19 mouse cellular contexts compared by ENCODE assay signal in genomic region chr5:69222608-69223007, GRCm38 (mm10).
DNase-seq lines count a peak whose midpoint lies in the region; ATAC-seq and TF ChIP-seq lines count a peak whose summit lies in the region.
"Had no signal": no experiment of that assay in that cellular context is flagged by ENCODE, and none has a peak within 500 bp of the region (broad histone marks: within the 10 kb centered on the region; RNA-seq: fewer than 3 reads in every experiment).

No protein-coding gene starts in this region.

- no peak for TF ChIP-seq CTCF in intestine, postnatal 0 days (IDR thresholded peaks at IDR 0.05; ENCODE audit: low read depth)

- no peak overlapping the region for H3K9ac ChIP-seq in intestine, embryonic 15.5 days
- no peak overlapping the region for H3K9ac ChIP-seq in intestine, postnatal 0 days (ENCODE audit: low read depth, low read length)
- H3K9ac ChIP-seq in intestine, embryonic 16.5 days (ENCODE audit: low read depth, low read length) = no peak overlapping the region

- H3K9me3 ChIP-seq in intestine, embryonic 15.5 days = no peaks in the 10 kb centered on the region
- no peaks in the 10 kb centered on the region for H3K9me3 ChIP-seq in intestine, postnatal 0 days (ENCODE audit: control insufficient read depth)
- H3K9me3 ChIP-seq in intestine, embryonic 16.5 days (ENCODE audit: control insufficient read depth, low read length) = no peaks in the 10 kb centered on the region
- H3K9me3 ChIP-seq: G1E had no signal

- 82% methylated on average over 1 of the region's 1 CpGs for WGBS in intestine, embryonic 15.5 days
- 75% methylated on average over 1 of the region's 1 CpGs for WGBS in intestine, postnatal 0 days
- WGBS in intestine, embryonic 16.5 days = 74% methylated on average over 1 of the region's 1 CpGs

- no peaks in the 10 kb centered on the region for H3K27me3 ChIP-seq in intestine, embryonic 15.5 days (replicated peaks)
- no peaks in the 10 kb centered on the region for H3K27me3 ChIP-seq in intestine, postnatal 0 days (replicated peaks; ENCODE audit: control insufficient read depth, insufficient read depth, low read length)
- H3K27me3 ChIP-seq in intestine, embryonic 16.5 days (replicated peaks; ENCODE audit: control insufficient read depth, insufficient read depth, low read length) = no peaks in the 10 kb centered on the region
- H3K27me3 ChIP-seq: CH12.LX, Patski had no signal

- no peak overlapping the region for H3K4me3 ChIP-seq in intestine, embryonic 15.5 days (replicated peaks)
- H3K4me3 ChIP-seq in intestine, postnatal 0 days (ENCODE audit: low read depth, low read length) = no peak overlapping the region
- no peak overlapping the region for H3K4me3 ChIP-seq in intestine, embryonic 16.5 days (ENCODE audit: low read length)

- no peaks in the 10 kb centered on the region for H3K4me1 ChIP-seq in intestine, embryonic 15.5 days (replicated peaks)
- H3K4me1 ChIP-seq in intestine, postnatal 0 days (replicated peaks; ENCODE audit: control insufficient read depth, insufficient read depth, low read length) = no peaks in the 10 kb centered on the region
- H3K4me1 ChIP-seq in intestine, embryonic 16.5 days (ENCODE audit: control insufficient read depth, insufficient read depth, low read length) = no peaks in the 10 kb centered on the region

- H3K36me3 ChIP-seq in intestine, embryonic 15.5 days = no peaks in the 10 kb centered on the region
- no peaks in the 10 kb centered on the region for H3K36me3 ChIP-seq in intestine, postnatal 0 days (ENCODE audit: control insufficient read depth, insufficient read depth)
- no peaks in the 10 kb centered on the region for H3K36me3 ChIP-seq in intestine, embryonic 16.5 days (ENCODE audit: control insufficient read depth, insufficient read depth, low read length)
- H3K36me3 ChIP-seq: G1E had no signal

- H3K27ac ChIP-seq in intestine, embryonic 15.5 days = no peak overlapping the region
- H3K27ac ChIP-seq in intestine, postnatal 0 days (ENCODE audit: low read depth, low read length) = no peak overlapping the region
- no peak overlapping the region for H3K27ac ChIP-seq in intestine, embryonic 16.5 days (ENCODE audit: low read length)

- DNase-seq in kidney, postnatal 4 days = no peak
- DNase-seq: adrenal gland, adult 2 months; adrenal gland, adult 8-10 months; adrenal gland, postnatal 10 days; adrenal gland, postnatal 14 days; adrenal gland, postnatal 25 days; adrenal gland, postnatal 36 days; B cell, adult 2 months; cerebellum, adult 11 months; cerebellum, adult 11-12 months; cerebellum, adult 18-20 months had no signal

- peak; percentile 73; the same call in 1 of the 2 replicates for ATAC-seq in intestine, embryonic 15.5 days
- no peak for ATAC-seq in intestine, postnatal 0 days
- ATAC-seq in intestine, embryonic 16.5 days = peak; percentile 69; the same call in 1 of the 2 replicates
- ATAC-seq: activated CD4-positive, CD25-positive, alpha-beta regulatory T cell, adult 4 months; CD4-positive, CD25-positive, alpha-beta regulatory T cell, adult 4 months; Patski had no signal

- H3K4me2 ChIP-seq in intestine, embryonic 15.5 days (replicated peaks) = no peak overlapping the region
- no peak overlapping the region for H3K4me2 ChIP-seq in intestine, postnatal 0 days (replicated peaks; ENCODE audit: low read depth)
- no peak overlapping the region for H3K4me2 ChIP-seq in intestine, embryonic 16.5 days (ENCODE audit: low read depth, low read length)
